Mouse (Mus musculus) forebrain, embryonic 16.5 days (tissue): Measurements from ENCODE around the gene Scel. TPM values are rescaled to one million over a fixed set of nuclear protein-coding genes. Genes with fewer than 3 reads are reported as not detected.

Experiments
- microRNA-seq: library from miRNA; unstranded; fragments of <30 nt; microRNA quantifications from one replicate; pipeline ENCODE4, GENCODE M21; 2017
- polyA plus RNA-seq: library from polyadenylated mRNA; unstranded; fragments of >200 nt; fragmentation: Nextera tagmentation; extraction: Ambion mirVana; gene quantifications from 2 replicates; pipeline ENCODE4 v1.2.1, GENCODE M21; 2015

Scel gene
- polyA plus RNA-seq, 1 experiment from 2014 or later: not detected

Small RNA genes lying within 50 kb of the gene (microRNA-seq; reads per million reads assigned to microRNA genes)
- not detected for gene Gm22877

Other genes with a start within 250 kb of the Scel start
- gene Mycbp2, start 166.5 kb upstream of the Scel start, polyA plus RNA-seq: 49.5 and 56.6 TPM in 2 replicates
- 20.6 and 29.6 TPM in 2 replicates for gene Slain1, start 136.9 kb downstream of the Scel start, polyA plus RNA-seq